Mouse (Mus musculus) cerebellum, adult 2 months (tissue): Measurements from ENCODE around the gene Eipr1. TPM values are rescaled to one million over a fixed set of nuclear protein-coding genes. Genes with fewer than 3 reads are reported as not detected.

Experiments
- DNase-seq, 2 experiments: peaks; one replicate each; pipeline ENCODE4 v3.0.0; 2021
- H3K27ac ChIP-seq: fragments of 200-500 bp; 2 replicates; pipeline ENCODE4 v1.5.1; 2012; ENCODE audit warnings: low read length, control low read depth, inconsistent platforms; ENCODE audit not compliant: insufficient read depth
- H3K27me3 ChIP-seq: fragments of 200-500 bp; 2 replicates; pipeline ENCODE4 v1.6.1; 2012; ENCODE audit warnings: inconsistent platforms, mild to moderate bottlenecking, low read length, moderate library complexity; ENCODE audit not compliant: control insufficient read depth, insufficient read depth
- H3K4me1 ChIP-seq: fragments of 200-500 bp; 2 replicates; pipeline ENCODE4 v1.6.1; 2011; ENCODE audit warnings: low read length; ENCODE audit not compliant: control insufficient read depth, insufficient read depth
- H3K4me3 ChIP-seq: fragments of 200-500 bp; replicated peaks from 2 replicates; pipeline ENCODE3; 2011; ENCODE audit warnings: mild to moderate bottlenecking, low read depth, low read length, control low read depth; ENCODE audit not compliant: insufficient read depth
- CTCF ChIP-seq: fragments of 200-500 bp; IDR thresholded peaks from 2 replicates; pipeline ENCODE4 v1.5.1; 2011; ENCODE audit warnings: low read depth, mild to moderate bottlenecking, control low read depth, low read length, moderate library complexity, borderline replicate concordance; ENCODE audit not compliant: insufficient read depth
- POLR2A ChIP-seq: fragments of 200-500 bp; IDR thresholded peaks from 2 replicates; pipeline ENCODE4 v1.6.1; 2011; ENCODE audit warnings: low read length, control low read depth, borderline replicate concordance; ENCODE audit not compliant: insufficient read depth
- WGBS: fragments of 180-500 bp; shearing (Covaris S2); methylation state at CpG from one replicate; pipeline ENCODE4 v1.1.7; 2018; 5-methylcytosine and 5-hydroxymethylcytosine counted together
- polyA plus RNA-seq: library from polyadenylated mRNA; depleted of rRNA; stranded (reverse); fragments of >200 nt; gene quantifications from 2 replicates; pipeline ENCODE4 v1.2.3, GENCODE M21; 2012

Gene Eipr1
- polyA plus RNA-seq, 1 experiment = 40.6 TPM

DNA sequence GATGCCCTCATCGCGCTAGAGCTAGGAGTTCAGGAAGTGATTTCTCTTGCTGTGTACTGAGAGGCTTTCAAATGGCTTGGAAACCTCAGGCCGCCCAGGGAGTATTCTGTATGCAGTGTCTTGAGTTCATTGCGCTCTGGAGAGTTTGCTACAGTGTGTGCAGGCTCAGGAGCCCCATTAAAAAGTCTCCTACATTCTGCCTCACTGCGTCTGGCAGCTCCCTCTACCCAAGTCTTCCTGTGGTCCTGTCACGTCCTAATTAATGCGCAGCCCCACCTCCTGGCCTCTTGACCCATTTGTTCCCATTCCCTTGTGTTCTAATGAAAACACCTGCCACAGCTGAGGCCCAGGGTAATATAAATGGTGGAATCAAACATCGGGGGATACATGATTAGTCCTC is 33.3 kb downstream of the Eipr1 start:
- peaks cover 14% of the 10 kb centered on the region for H3K4me1 ChIP-seq
- TF ChIP-seq CTCF (no peak), POLR2A (no peak)
- no peak overlapping the region for H3K4me3 ChIP-seq
- H3K27ac ChIP-seq = no peak overlapping the region
- H3K27me3 ChIP-seq = no peaks in the 10 kb centered on the region
- DNase-seq = no peak
- 68% methylated on average over 8 of the region's 8 CpGs for WGBS

DNA sequence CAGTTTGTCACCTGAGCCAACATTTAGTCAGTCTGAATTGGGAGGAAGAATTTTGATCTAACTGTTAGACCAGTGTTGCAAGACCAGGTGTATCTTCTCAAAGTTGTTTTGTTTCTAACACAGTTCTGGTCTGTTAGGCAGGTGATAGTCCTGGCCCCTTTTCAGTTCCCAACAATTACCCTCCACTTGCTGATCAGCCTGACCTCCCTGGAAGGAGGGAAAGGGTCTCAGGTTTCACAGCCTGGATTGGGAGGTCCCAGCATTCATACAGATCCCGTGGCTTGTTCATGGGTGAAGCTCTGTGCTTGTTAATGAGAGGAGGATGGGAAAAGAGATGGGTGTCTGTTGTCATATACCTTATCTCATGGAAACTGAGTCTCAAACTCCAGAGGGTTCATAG is 33.7 kb downstream of the Eipr1 start:
- TF ChIP-seq CTCF = no peak
- TF ChIP-seq POLR2A = no peak
- WGBS = 78% methylated on average over 1 of the region's 1 CpGs
- Histone ChIP-seq H3K27me3 (no peaks in the 10 kb centered on the region), H3K4me1 (peaks cover 14% of the 10 kb centered on the region), H3K4me3 (no peak overlapping the region), H3K27ac (no peak overlapping the region)
- no peak for DNase-seq

DNA sequence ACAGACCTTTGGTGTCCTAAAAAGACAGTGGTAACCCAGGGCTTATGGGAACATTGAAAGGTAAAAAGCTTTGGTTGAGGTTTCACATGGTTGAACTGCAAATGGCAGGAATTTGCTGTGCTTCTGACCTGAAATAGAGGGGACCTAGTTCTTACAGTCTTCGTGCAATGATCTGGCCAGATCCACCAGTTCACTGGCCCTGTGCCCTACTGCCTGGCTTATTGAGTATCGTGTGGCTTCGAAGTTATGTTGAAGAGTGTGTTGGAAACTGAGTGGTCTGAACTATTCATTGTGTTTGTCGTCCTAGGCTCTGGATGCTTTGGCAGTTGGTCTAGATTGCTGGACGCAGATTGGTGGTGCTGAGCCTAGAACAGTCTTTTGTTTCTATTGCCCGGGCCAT is 34.7 kb downstream of the Eipr1 start:
- H3K4me1 ChIP-seq = peaks cover 14% of the 10 kb centered on the region
- TF ChIP-seq CTCF = no peak
- TF ChIP-seq POLR2A = no peak
- no peak overlapping the region for H3K4me3 ChIP-seq
- DNase-seq = peak in 1 of 2 experiments; percentile 15
- no peaks in the 10 kb centered on the region for H3K27me3 ChIP-seq
- H3K27ac ChIP-seq = no peak overlapping the region
- 58% methylated on average over 6 of the region's 6 CpGs for WGBS

GRCm38 (mm10) chr12:28792613-28793012 is 41.0 kb downstream of the Eipr1 start:
- Histone ChIP-seq H3K27ac (no peak overlapping the region), H3K27me3 (no peaks in the 10 kb centered on the region), H3K4me1 (peaks cover 3% of the 10 kb centered on the region; the same call in 1 of the 2 replicates), H3K4me3 (no peak overlapping the region)
- TF ChIP-seq POLR2A (no peak), CTCF (no peak)
- WGBS = 46% methylated on average over 3 of the region's 3 CpGs
- no peak for DNase-seq

GRCm38 (mm10) chr12:28793715-28794114 is 42.1 kb downstream of the Eipr1 start:
- TF ChIP-seq CTCF (no peak), POLR2A (no peak)
- no peak for DNase-seq
- no peaks in the 10 kb centered on the region for H3K27me3 ChIP-seq
- H3K27ac ChIP-seq = no peak overlapping the region
- 29% methylated on average over 2 of the region's 2 CpGs for WGBS
- H3K4me1 ChIP-seq = peaks cover 3% of the 10 kb centered on the region; the same call in 1 of the 2 replicates
- no peak overlapping the region for H3K4me3 ChIP-seq

DNA sequence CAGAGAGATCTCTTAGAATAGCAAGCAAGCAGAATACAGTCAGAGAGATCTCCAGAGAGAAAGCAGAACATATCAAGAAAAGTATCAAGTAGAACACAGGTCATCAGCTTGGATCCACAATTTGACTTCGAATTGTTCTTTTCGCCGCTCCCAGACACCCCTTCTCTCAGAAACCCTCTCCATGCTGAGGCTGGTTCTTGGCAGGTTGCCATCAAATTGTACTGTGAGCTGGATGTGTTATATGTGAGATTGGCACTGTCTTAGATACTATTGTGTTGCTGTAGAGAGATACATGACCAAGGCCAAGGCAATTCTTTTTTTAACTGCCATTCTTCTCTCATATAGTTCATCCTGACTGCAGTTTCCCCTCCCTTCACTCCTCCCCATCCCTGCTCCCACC is 43.4 kb downstream of the Eipr1 start:
- Histone ChIP-seq H3K4me1 (peaks cover 11% of the 10 kb centered on the region), H3K27ac (no peak overlapping the region), H3K4me3 (no peak overlapping the region), H3K27me3 (no peaks in the 10 kb centered on the region)
- no peak for TF ChIP-seq CTCF
- TF ChIP-seq POLR2A = no peak
- DNase-seq = no peak
- WGBS = 50% methylated on average over 3 of the region's 3 CpGs

GRCm38 (mm10) chr12:28796881-28797420 is 45.3 kb downstream of the Eipr1 start:
- peaks cover 21% of the 10 kb centered on the region for H3K4me1 ChIP-seq
- no peak for DNase-seq
- H3K27me3 ChIP-seq = no peaks in the 10 kb centered on the region
- H3K4me3 ChIP-seq = no peak overlapping the region
- no peak overlapping the region for H3K27ac ChIP-seq
- no peak for TF ChIP-seq POLR2A

- 50% methylated on average over 11 of the region's 11 CpGs for WGBS
- DNase-seq = no peak
- TF ChIP-seq POLR2A (no peak), CTCF (no peak)
- H3K4me3 ChIP-seq = no peak overlapping the region
- peaks cover 28% of the 10 kb centered on the region for H3K4me1 ChIP-seq
- no peaks in the 10 kb centered on the region for H3K27me3 ChIP-seq
- no peak overlapping the region for H3K27ac ChIP-seq
These were observed 48.3 kb downstream of the Eipr1 start for GRCm38 (mm10) chr12:28799798-28800411.
